Mouse (Mus musculus) kidney, adult 2 months (tissue): ENCODE measurements around the gene Grm5. TPM values are rescaled to one million over a fixed set of nuclear protein-coding genes. Genes with fewer than 3 reads are reported as not detected.

ENCODE experiments used
- DNase-seq: peaks from one replicate; pipeline ENCODE4 v3.0.0; 2021
- H3K27ac ChIP-seq: fragments of 200-500 bp; 2 replicates; pipeline ENCODE4 v1.5.1; 2012; ENCODE audit warnings: low read depth, low read length, control low read depth, inconsistent platforms; ENCODE audit not compliant: insufficient read depth
- H3K27me3 ChIP-seq: fragments of 200-500 bp; replicated peaks from 2 replicates; pipeline ENCODE4 v1.6.1; 2012; ENCODE audit warnings: mild to moderate bottlenecking, moderate library complexity, low read length, inconsistent platforms; ENCODE audit not compliant: control insufficient read depth, insufficient read depth
- H3K36me3 ChIP-seq: fragments of 200-500 bp; 2 replicates; pipeline ENCODE4 v1.6.1; 2012; ENCODE audit warnings: mild to moderate bottlenecking, moderate library complexity, low read length, inconsistent platforms; ENCODE audit not compliant: control insufficient read depth, insufficient read depth
- H3K4me1 ChIP-seq: fragments of 200-500 bp; 2 replicates; pipeline ENCODE4 v1.6.1; 2011; ENCODE audit warnings: low read length; ENCODE audit not compliant: control insufficient read depth, insufficient read depth
- H3K4me3 ChIP-seq: fragments of 200-500 bp; 2 replicates; pipeline ENCODE4 v1.5.1; 2011; ENCODE audit warnings: mild to moderate bottlenecking, low read depth, low read length, control low read depth; ENCODE audit not compliant: insufficient read depth
- CTCF ChIP-seq: fragments of 200-500 bp; conservative IDR thresholded peaks from 2 replicates; pipeline ENCODE4 v1.5.1; 2011; ENCODE audit warnings: low read depth, mild to moderate bottlenecking, control low read depth, low read length, moderate library complexity, mixed read lengths; ENCODE audit not compliant: insufficient read depth, insufficient read length
- POLR2A ChIP-seq: fragments of 200-500 bp; IDR thresholded peaks from one replicate; pipeline ENCODE4 v1.6.1; 2011; ENCODE audit warnings: low read depth, low read length, control low read depth
- WGBS: fragments of 180-500 bp; shearing (Covaris S2); methylation state at CpG from one replicate; pipeline ENCODE4 v1.1.7; 2018; 5-methylcytosine and 5-hydroxymethylcytosine counted together
- polyA plus RNA-seq: library from polyadenylated mRNA; depleted of rRNA; stranded (reverse); fragments of >200 nt; gene quantifications from 2 replicates; pipeline ENCODE4 v1.2.3, GENCODE M21; 2012

Gene Grm5
- polyA plus RNA-seq, 1 experiment: not detected

- 71% methylated on average over 3 of the region's 3 CpGs for WGBS
- H3K4me3 ChIP-seq: no peak overlapping the region
- no peak for DNase-seq
- H3K27ac ChIP-seq: no peak overlapping the region
- no peaks in the 10 kb centered on the region for H3K36me3 ChIP-seq
- H3K4me1 ChIP-seq: no peaks in the 10 kb centered on the region
- no peaks in the 10 kb centered on the region for H3K27me3 ChIP-seq
- no peak for TF ChIP-seq POLR2A
These were observed 430.5 kb downstream of the Grm5 start for GRCm38 (mm10) chr7:88014451-88014850.

- H3K27me3 ChIP-seq: no peaks in the 10 kb centered on the region
- H3K4me3 ChIP-seq: no peak overlapping the region
- H3K27ac ChIP-seq: no peak overlapping the region
- peak; percentile 1 for DNase-seq
- 60% methylated on average over 3 of the region's 3 CpGs for WGBS
- TF ChIP-seq POLR2A (no peak), CTCF (no peak)
- H3K4me1 ChIP-seq: no peaks in the 10 kb centered on the region
- H3K36me3 ChIP-seq: no peaks in the 10 kb centered on the region
These were observed 443.6 kb downstream of the Grm5 start for GRCm38 (mm10) chr7:88027411-88028132.

GRCm38 (mm10) chr7:88047366-88047765 lies 463.4 kb downstream of the Grm5 start:
- DNase-seq: no peak
- Histone ChIP-seq H3K4me3 (no peak overlapping the region), H3K27me3 (no peaks in the 10 kb centered on the region), H3K36me3 (no peaks in the 10 kb centered on the region), H3K4me1 (no peaks in the 10 kb centered on the region), H3K27ac (no peak overlapping the region)
- TF ChIP-seq CTCF (no peak), POLR2A (no peak)

GRCm38 (mm10) chr7:88054224-88054938 lies 470.4 kb downstream of the Grm5 start:
- no peak for DNase-seq
- H3K27me3 ChIP-seq: no peaks in the 10 kb centered on the region
- no peaks in the 10 kb centered on the region for H3K36me3 ChIP-seq
- no peaks in the 10 kb centered on the region for H3K4me1 ChIP-seq
- no peak for TF ChIP-seq CTCF
- TF ChIP-seq POLR2A: no peak
- 59% methylated on average over 1 of the region's 1 CpGs for WGBS
- H3K27ac ChIP-seq: no peak overlapping the region
- H3K4me3 ChIP-seq: no peak overlapping the region

- 69% methylated on average over 2 of the region's 2 CpGs for WGBS
- H3K4me3 ChIP-seq: no peak overlapping the region
- DNase-seq: no peak
- H3K4me1 ChIP-seq: no peaks in the 10 kb centered on the region
- no peaks in the 10 kb centered on the region for H3K36me3 ChIP-seq
- H3K27me3 ChIP-seq: no peaks in the 10 kb centered on the region
- no peak overlapping the region for H3K27ac ChIP-seq
- TF ChIP-seq POLR2A: no peak
- no peak for TF ChIP-seq CTCF
These were observed 472.5 kb downstream of the Grm5 start for GRCm38 (mm10) chr7:88056438-88056837.

GRCm38 (mm10) chr7:88091115-88091514 lies 507.1 kb downstream of the Grm5 start:
- Histone ChIP-seq H3K27me3 (no peaks in the 10 kb centered on the region), H3K4me3 (no peak overlapping the region), H3K36me3 (no peaks in the 10 kb centered on the region), H3K27ac (no peak overlapping the region), H3K4me1 (no peaks in the 10 kb centered on the region)
- no peak for DNase-seq
- no peak for TF ChIP-seq POLR2A
- no peak for TF ChIP-seq CTCF

GRCm38 (mm10) chr7:88096536-88097107 lies 512.7 kb downstream of the Grm5 start:
- 45% methylated on average over 1 of the region's 1 CpGs for WGBS
- TF ChIP-seq POLR2A (no peak), CTCF (no peak)
- Histone ChIP-seq H3K4me3 (no peak overlapping the region), H3K27me3 (no peaks in the 10 kb centered on the region), H3K36me3 (no peaks in the 10 kb centered on the region), H3K4me1 (no peaks in the 10 kb centered on the region), H3K27ac (no peak overlapping the region)
- no peak for DNase-seq
